Mouse (Mus musculus) E14TG2a.4 (cell line): ENCODE results near the gene Tagln3.

Experiments used
- H3K27me3 ChIP-seq: 2 replicates; pipeline ENCODE4 v1.6.1; 2014; ENCODE audit warnings: low read length, control low read depth; ENCODE audit not compliant: insufficient read depth
- H3K36me3 ChIP-seq: 2 replicates; pipeline ENCODE4 v1.6.1; 2014; ENCODE audit warnings: low read length, control low read depth; ENCODE audit not compliant: insufficient read depth
- H3K4me1 ChIP-seq: replicated peaks from 2 replicates; pipeline ENCODE4 v1.6.1; 2014; ENCODE audit warnings: low read depth, low read length, control low read depth
- H3K4me3 ChIP-seq: replicated peaks from 2 replicates; pipeline ENCODE4 v1.5.1; 2014; ENCODE audit warnings: mild to moderate bottlenecking, low read length
- H3K9me3 ChIP-seq: 2 replicates; pipeline ENCODE4 v1.6.1; 2014; ENCODE audit warnings: low read length, control low read depth
- CTCF ChIP-seq: conservative IDR thresholded peaks from 2 replicates; pipeline ENCODE4 v1.5.1; 2014; ENCODE audit warnings: low read length
- NANOG ChIP-seq: IDR thresholded peaks from 2 replicates; pipeline ENCODE4 v1.6.1; 2014; ENCODE audit warnings: borderline replicate concordance, low read length, mixed read lengths
- POU5F1 ChIP-seq: IDR thresholded peaks from 2 replicates; pipeline ENCODE4 v1.6.1; 2014; ENCODE audit warnings: low read length, borderline replicate concordance

The Tagln3 gene

DNA sequence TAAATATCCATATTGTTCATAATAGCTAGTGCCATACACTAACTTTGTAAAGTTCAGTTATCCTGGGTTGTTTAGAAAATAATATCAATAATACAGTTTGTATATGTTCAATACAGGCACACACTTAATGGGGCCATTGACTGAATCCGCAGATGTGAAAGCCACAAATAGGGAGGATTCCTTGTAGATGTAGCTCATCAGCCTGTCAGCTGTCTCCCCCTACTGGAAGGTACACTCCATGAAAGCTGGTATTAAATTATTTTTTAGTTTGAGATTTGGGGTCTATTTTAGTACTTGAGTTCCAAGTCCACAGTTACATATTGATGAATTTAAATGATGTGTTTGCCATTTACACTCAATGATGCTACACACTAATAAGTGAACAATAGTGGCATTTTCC lies 47.9 kb downstream of the Tagln3 start:
- Histone ChIP-seq H3K4me1 (no peaks in the 10 kb centered on the region), H3K9me3 (no peaks in the 10 kb centered on the region), H3K36me3 (no peaks in the 10 kb centered on the region), H3K27me3 (no peaks in the 10 kb centered on the region), H3K4me3 (no peak overlapping the region)
- no peak for TF ChIP-seq NANOG
- peak; percentile 59 for TF ChIP-seq CTCF

DNA sequence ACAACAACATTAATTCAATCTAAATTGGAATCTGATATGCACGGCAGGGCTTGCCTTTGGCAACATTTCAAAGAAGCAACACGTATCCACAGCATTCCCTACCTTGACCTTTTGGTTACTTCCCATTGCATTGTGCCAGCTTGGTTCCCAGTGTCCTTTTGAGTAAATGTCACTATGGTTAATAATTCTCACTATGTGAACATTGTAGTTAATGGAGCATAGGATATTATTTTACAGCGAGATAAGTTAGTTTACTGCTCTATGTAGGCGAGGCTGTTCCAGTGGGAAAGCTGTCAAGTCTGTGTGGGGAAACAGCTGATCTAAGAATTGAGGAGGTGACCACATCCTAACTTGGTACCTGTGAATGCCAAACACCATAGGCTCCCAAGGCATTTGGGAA lies 54.4 kb downstream of the Tagln3 start:
- Histone ChIP-seq H3K9me3 (no peaks in the 10 kb centered on the region), H3K36me3 (no peaks in the 10 kb centered on the region), H3K4me3 (no peak overlapping the region), H3K27me3 (no peaks in the 10 kb centered on the region), H3K4me1 (no peaks in the 10 kb centered on the region)
- TF ChIP-seq CTCF (no peak), NANOG (no peak), POU5F1 (no peak)

DNA sequence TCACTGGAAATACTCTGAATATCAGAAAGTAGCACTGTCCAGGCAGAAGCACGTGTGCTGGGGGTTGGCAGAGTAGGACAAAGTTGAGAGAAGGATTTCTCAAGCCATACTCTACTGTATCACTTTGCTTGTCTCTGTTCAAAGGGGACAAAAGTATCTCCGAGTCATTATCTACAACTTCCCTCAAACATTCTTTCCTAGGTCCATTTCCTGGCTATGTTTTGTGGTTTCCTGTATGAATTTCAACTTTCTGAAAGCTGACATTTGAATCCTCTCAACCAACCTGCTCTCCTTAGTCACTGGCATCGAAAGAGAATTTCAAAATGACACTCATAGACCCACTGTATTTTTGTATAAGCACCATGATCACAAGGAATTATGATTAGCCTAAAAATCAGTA lies 56.2 kb downstream of the Tagln3 start:
- Histone ChIP-seq H3K4me3 (no peak overlapping the region), H3K27me3 (no peaks in the 10 kb centered on the region), H3K4me1 (no peaks in the 10 kb centered on the region), H3K36me3 (no peaks in the 10 kb centered on the region), H3K9me3 (no peaks in the 10 kb centered on the region)
- no peak for TF ChIP-seq POU5F1
- TF ChIP-seq NANOG, result no peak
- TF ChIP-seq CTCF, result no peak

DNA sequence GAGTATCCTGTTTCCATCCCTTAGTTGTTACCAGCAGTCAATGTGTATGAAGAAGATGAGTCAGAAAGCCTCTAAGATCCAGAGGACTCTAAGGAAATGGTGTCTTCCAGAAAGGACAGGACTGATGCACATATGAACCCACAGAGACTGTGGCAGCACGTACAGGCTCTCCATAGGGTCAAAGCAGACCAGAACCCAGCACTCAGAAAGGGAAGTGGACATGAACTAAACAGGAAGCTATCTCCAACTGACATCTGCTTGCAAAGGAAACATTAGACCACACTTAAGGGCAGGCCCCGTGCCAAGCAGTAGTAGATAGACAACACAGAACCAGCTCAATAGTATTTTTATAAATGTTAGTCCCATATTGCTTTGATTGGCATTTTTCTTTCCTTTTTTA lies 58.3 kb downstream of the Tagln3 start:
- TF ChIP-seq CTCF (no peak), NANOG (no peak), POU5F1 (no peak)
- H3K36me3 ChIP-seq, result no peaks in the 10 kb centered on the region
- H3K4me1 ChIP-seq, result no peaks in the 10 kb centered on the region
- H3K27me3 ChIP-seq, result no peaks in the 10 kb centered on the region
- no peaks in the 10 kb centered on the region for H3K9me3 ChIP-seq
- H3K4me3 ChIP-seq, result no peak overlapping the region

DNA sequence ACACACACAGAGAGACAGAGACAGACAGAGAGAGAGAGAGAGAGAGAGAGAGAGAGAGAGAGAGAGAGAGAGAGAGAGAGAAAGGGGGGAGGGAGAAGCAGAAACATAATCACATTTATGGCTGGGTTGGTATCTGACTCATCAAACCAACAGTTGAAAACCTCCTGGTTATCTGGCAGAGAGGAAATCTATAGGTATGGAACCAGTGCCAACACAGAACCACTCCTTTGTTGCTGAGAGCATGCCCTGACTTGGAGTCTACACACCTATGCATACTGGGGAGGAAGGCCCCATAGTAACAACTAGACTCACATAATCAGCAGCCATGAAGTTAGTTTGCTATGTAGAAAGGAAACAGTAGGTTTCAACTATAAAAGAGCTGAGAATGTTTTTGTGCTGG lies 62.0 kb downstream of the Tagln3 start:
- Histone ChIP-seq H3K27me3 (no peaks in the 10 kb centered on the region), H3K4me3 (no peak overlapping the region)

More for the DNA sequence above, 62.0 kb downstream of the Tagln3 start:
- no peak for TF ChIP-seq NANOG
- no peak for TF ChIP-seq POU5F1
- no peak for TF ChIP-seq CTCF
- no peaks in the 10 kb centered on the region for H3K4me1 ChIP-seq
- peaks cover 5% of the 10 kb centered on the region; the same call in 1 of the 2 replicates for H3K9me3 ChIP-seq
- no peaks in the 10 kb centered on the region for H3K36me3 ChIP-seq
